Mouse (Mus musculus) regulatory T cell (primary cell): Measurements from ENCODE around the gene Mink1.

ENCODE experiments used
- in situ Hi-C: fragments of 300-600 bp; cut with MboI, MseI; formaldehyde crosslinking; loops from one replicate; pipeline ENCODE4 v1.15.1; 2025; ENCODE audit warnings: high pct_unique_total_duplicates

Mink1 gene

GRCm38 (mm10) chr11:70586954-70587353 lies 24.3 kb downstream of the Mink1 start:
- in situ Hi-C loops: no loop called here

GRCm38 (mm10) chr11:70591733-70592132 lies 29.1 kb downstream of the Mink1 start:
- in situ Hi-C loops: no loop called here

GRCm38 (mm10) chr11:70594253-70594989 lies 31.7 kb downstream of the Mink1 start:
- in situ Hi-C loops: no loop called here

GRCm38 (mm10) chr11:70595638-70596037 lies 33.0 kb downstream of the Mink1 start:
- in situ Hi-C loops: no loop called here

GRCm38 (mm10) chr11:70596094-70596493 lies 33.4 kb downstream of the Mink1 start:
- in situ Hi-C loops: no loop called here

GRCm38 (mm10) chr11:70597301-70597700 lies 34.6 kb downstream of the Mink1 start:
- in situ Hi-C loops: no loop called here

- in situ Hi-C loops: no loop called here
These were observed 35.8 kb downstream of the Mink1 start for GRCm38 (mm10) chr11:70598451-70598953.

GRCm38 (mm10) chr11:70605024-70605566 lies 42.4 kb downstream of the Mink1 start:
- in situ Hi-C loops: loop anchor here (10.0 kb wide), 1 partner anchor 170 kb away; the partner anchor contains the start of gene Arrb2

- in situ Hi-C loops: loop anchor here (10.0 kb wide), 1 partner anchor 172 kb away; the partner anchor contains the start of gene Arrb2
These were observed 44.0 kb downstream of the Mink1 start for GRCm38 (mm10) chr11:70606717-70607116.

GRCm38 (mm10) chr11:70607611-70608010 lies 44.9 kb downstream of the Mink1 start:
- in situ Hi-C loops: loop anchor here (10.0 kb wide), 1 partner anchor 173 kb away; the partner anchor contains the start of gene Arrb2

GRCm38 (mm10) chr11:70608381-70609066 lies 45.8 kb downstream of the Mink1 start:
- in situ Hi-C loops: loop anchor here (10.0 kb wide), 1 partner anchor 174 kb away; the partner anchor contains the start of gene Arrb2

- in situ Hi-C loops: loop anchor here (5.0 to 10.0 kb wide), 2 partner anchors 86 to 198 kb away; partner anchors contain the start of genes Pelp1 and Psmb6
These were observed 48.1 kb downstream of the Mink1 start for GRCm38 (mm10) chr11:70610752-70611151.

- in situ Hi-C loops: loop anchor here (5.0 to 10.0 kb wide), 2 partner anchors 88 to 200 kb away; partner anchors contain the start of genes Pelp1 and Psmb6
These were observed 49.8 kb downstream of the Mink1 start for GRCm38 (mm10) chr11:70612505-70612904.

- in situ Hi-C loops: loop anchor here (10.0 kb wide), 1 partner anchor 90 kb away; the partner anchor contains the start of gene Psmb6
These were observed 52.4 kb downstream of the Mink1 start for GRCm38 (mm10) chr11:70615074-70615473.

- in situ Hi-C loops: loop anchor here (10.0 kb wide), 1 partner anchor 91 kb away; the partner anchor contains the start of gene Psmb6
These were observed 52.9 kb downstream of the Mink1 start, which contains the start of gene 4930544D05Rik for GRCm38 (mm10) chr11:70615516-70616093. Gene 4930544D05Rik (plus strand): TSS chr11:70615848.

- in situ Hi-C loops: loop anchor here (10.0 kb wide), 1 partner anchor 94 kb away; the partner anchor contains the start of gene Psmb6
These were observed 56.4 kb downstream of the Mink1 start, which contains the start of gene Chrne for GRCm38 (mm10) chr11:70619101-70619500. Gene Chrne (minus strand): TSS chr11:70619216.

- in situ Hi-C loops: no loop called here
These were observed 59.5 kb downstream of the Mink1 start for GRCm38 (mm10) chr11:70621972-70622814.

GRCm38 (mm10) chr11:70623053-70623742 lies 60.5 kb downstream of the Mink1 start:
- in situ Hi-C loops: no loop called here

- in situ Hi-C loops: no loop called here
These were observed 62.8 kb downstream of the Mink1 start for GRCm38 (mm10) chr11:70625473-70625872.

GRCm38 (mm10) chr11:70626877-70627276 lies 64.2 kb downstream of the Mink1 start:
- in situ Hi-C loops: no loop called here
